ENCODE assay signal across 19 mouse cellular contexts in genomic region chr19:26511756-26512155, GRCm38 (mm10).
DNase-seq lines count a peak whose midpoint lies in the region; ATAC-seq lines count a peak whose summit lies in the region.
"Had no signal": no experiment of that assay in that cellular context is flagged by ENCODE, and none has a peak within 500 bp of the region (broad histone marks: within the 10 kb centered on the region; RNA-seq: fewer than 3 reads in every experiment).

No protein-coding gene starts in this region.

- ATAC-seq in midbrain, embryonic 13.5 days = peak; percentile 28; the same call in 1 of the 2 replicates
- no peak for ATAC-seq in midbrain, embryonic 11.5 days (ENCODE audit: low FRiP score)
- ATAC-seq in erythroblast, adult 5-6 weeks (replicated peaks; ENCODE audit: low FRiP score, poor library complexity, severe bottlenecking) = no peak
- ATAC-seq: forebrain, embryonic 16.5 days; hindbrain, embryonic 16.5 days; inflammation-experienced regulatory T-cells, adult 6 months had no signal

- H3K4me3 ChIP-seq in midbrain, embryonic 13.5 days (replicated peaks) = no peak overlapping the region
- no peak overlapping the region for H3K4me3 ChIP-seq in midbrain, embryonic 11.5 days (ENCODE audit: low read depth, low read length)
- H3K4me3 ChIP-seq: embryonic facial prominence, embryonic 13.5 days; forebrain, embryonic 10.5 days; heart, embryonic 13.5 days; hindbrain, embryonic 12.5 days had no signal

- peaks cover 21% of the 10 kb centered on the region for H3K4me1 ChIP-seq in midbrain, embryonic 13.5 days (replicated peaks)
- peaks cover 3% of the 10 kb centered on the region; the same call in 1 of the 2 replicates for H3K4me1 ChIP-seq in midbrain, embryonic 11.5 days (ENCODE audit: control insufficient read depth, insufficient read depth, low read length)
- H3K4me1 ChIP-seq: heart, embryonic 13.5 days; hindbrain, embryonic 12.5 days had no signal

- no peaks in the 10 kb centered on the region for H3K27me3 ChIP-seq in midbrain, embryonic 13.5 days
- H3K27me3 ChIP-seq in midbrain, embryonic 11.5 days (ENCODE audit: control insufficient read depth, insufficient read depth, low read length) = no peaks in the 10 kb centered on the region
- H3K27me3 ChIP-seq: embryonic facial prominence, embryonic 13.5 days; heart, embryonic 13.5 days; hindbrain, embryonic 12.5 days had no signal

- no peaks in the 10 kb centered on the region for H3K36me3 ChIP-seq in midbrain, embryonic 13.5 days
- no peaks in the 10 kb centered on the region for H3K36me3 ChIP-seq in midbrain, embryonic 11.5 days (ENCODE audit: control insufficient read depth, insufficient read depth, low read length)
- H3K36me3 ChIP-seq: embryonic facial prominence, embryonic 13.5 days; forebrain, embryonic 10.5 days; heart, embryonic 13.5 days; hindbrain, embryonic 12.5 days had no signal

- H3K9me3 ChIP-seq in midbrain, embryonic 13.5 days = no peaks in the 10 kb centered on the region
- H3K9me3 ChIP-seq in midbrain, embryonic 11.5 days (ENCODE audit: control insufficient read depth, low read length) = no peaks in the 10 kb centered on the region
- H3K9me3 ChIP-seq: embryonic facial prominence, embryonic 13.5 days; forebrain, embryonic 10.5 days; heart, embryonic 13.5 days; hindbrain, embryonic 12.5 days had no signal

- DNase-seq in gastrocnemius, adult 18-20 months (ENCODE audit: low spot score) = peak; percentile 2
- no peak for DNase-seq in gastrocnemius, adult 8-10 months (ENCODE audit: low spot score in 2 of 2)
- DNase-seq in midbrain, embryonic 11.5 days (ENCODE audit: low spot score, missing footprints) = no peak
- DNase-seq in Muller cell, postnatal 12 days (ENCODE audit: inconsistent ontology term) = peak; percentile 57
- DNase-seq: adrenal gland, adult 8-10 months; cerebellum, adult 18-20 months; cerebellum, adult 9-11 months; cerebellum, postnatal 36 days; gastrocnemius, postnatal 25 days; heart, postnatal 4 days had no signal

- H3K4me2 ChIP-seq in midbrain, embryonic 13.5 days (replicated peaks) = no peak overlapping the region
- no peak overlapping the region for H3K4me2 ChIP-seq in midbrain, embryonic 11.5 days
- H3K4me2 ChIP-seq: embryonic facial prominence, embryonic 13.5 days; heart, embryonic 13.5 days; hindbrain, embryonic 12.5 days had no signal

- no peak overlapping the region for H3K27ac ChIP-seq in midbrain, embryonic 13.5 days
- no peak overlapping the region for H3K27ac ChIP-seq in midbrain, embryonic 11.5 days (ENCODE audit: low read depth, low read length)
- H3K27ac ChIP-seq: embryonic facial prominence, embryonic 13.5 days; forebrain, embryonic 10.5 days; heart, embryonic 13.5 days; hindbrain, embryonic 12.5 days had no signal

- no peak overlapping the region for H3K9ac ChIP-seq in midbrain, embryonic 13.5 days (replicated peaks)
- H3K9ac ChIP-seq in midbrain, embryonic 11.5 days (ENCODE audit: low read length) = no peak overlapping the region
- H3K9ac ChIP-seq: embryonic facial prominence, embryonic 13.5 days; heart, embryonic 13.5 days; hindbrain, embryonic 12.5 days had no signal

- WGBS in midbrain, embryonic 13.5 days = 70% methylated on average over 6 of the region's 6 CpGs
- 83% methylated on average over 6 of the region's 6 CpGs for WGBS in midbrain, embryonic 11.5 days

Comparison
In these comparisons a context has a peak if more than half of its experiments do, and no peak if none do; other contexts are left out.
1. DNase-seq: peak in gastrocnemius, adult 18-20 months (single experiment) and Muller cell, postnatal 12 days (single experiment); none in gastrocnemius, adult 8-10 months (0 of 2) and midbrain, embryonic 11.5 days (single experiment).